Mouse (Mus musculus) ES-Bruce4 (cell line): ENCODE measurements around the gene Ylpm1.

ENCODE experiments used
- CTCF ChIP-seq: IDR thresholded peaks from one replicate; pipeline ENCODE4 v1.8.1; 2011; ENCODE audit warnings: low read depth, low read length
- EP300 ChIP-seq: IDR thresholded peaks from 2 replicates; pipeline ENCODE4 v1.6.1; 2011; ENCODE audit warnings: low read depth, low read length; ENCODE audit not compliant: insufficient read depth
- POLR2A ChIP-seq: IDR thresholded peaks from one replicate; pipeline ENCODE4 v1.8.1; 2011; ENCODE audit warnings: low read length; ENCODE audit not compliant: insufficient read depth

DNA sequence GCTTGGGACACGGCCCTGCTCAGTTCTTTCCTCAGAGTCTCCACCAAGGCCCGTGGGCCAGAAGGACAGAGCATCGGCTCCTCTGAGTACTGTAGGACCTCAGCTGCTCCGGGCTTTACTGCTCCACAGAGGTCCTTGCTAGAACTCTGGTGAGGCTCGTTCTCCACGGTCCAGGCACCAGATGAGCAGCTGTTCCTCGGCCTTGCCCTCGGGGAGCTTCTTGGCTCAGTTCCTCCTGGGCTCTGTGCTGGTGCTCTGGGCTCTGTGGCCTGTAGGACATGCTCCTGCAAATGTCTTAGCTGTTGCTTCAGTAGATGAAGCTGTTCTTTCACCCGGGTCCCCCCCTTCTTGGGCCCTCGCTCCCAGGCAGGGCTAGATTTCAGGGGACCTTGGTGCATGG is 98.6 kb downstream of the Ylpm1 start:
- TF ChIP-seq POLR2A, result no peak
- TF ChIP-seq CTCF, result no peak
- no peak for TF ChIP-seq EP300
